15 mouse cellular contexts compared by ENCODE assay signal in genomic region chr13:97363765-97364164, GRCm38 (mm10).
DNase-seq lines count a peak whose midpoint lies in the region; ATAC-seq and TF ChIP-seq lines count a peak whose summit lies in the region.
"Had no signal": no experiment of that assay in that cellular context is flagged by ENCODE, and none has a peak within 500 bp of the region (broad histone marks: within the 10 kb centered on the region; RNA-seq: fewer than 3 reads in every experiment).

No protein-coding gene starts in this region.

- no peaks in the 10 kb centered on the region for H3K27me3 ChIP-seq in kidney, embryonic 16.5 days (ENCODE audit: insufficient read depth, low read length)
- H3K27me3 ChIP-seq in MEL (ENCODE audit: control insufficient read depth in 1 of 2, insufficient read depth in 2 of 2, low read length in 2 of 2) = no peaks in the 10 kb centered on the region
- H3K27me3 ChIP-seq in intestine, embryonic 15.5 days (replicated peaks) = no peaks in the 10 kb centered on the region

- no peak overlapping the region for H3K4me2 ChIP-seq in kidney, embryonic 16.5 days (replicated peaks; ENCODE audit: low read depth, low read length)
- H3K4me2 ChIP-seq in intestine, embryonic 15.5 days (replicated peaks) = no peak overlapping the region

- TF ChIP-seq POLR2A in MEL (IDR thresholded peaks at IDR 0.05; ENCODE audit: control insufficient read depth in 1 of 2, insufficient read depth in 1 of 2, low read depth in 1 of 2, low read length in 2 of 2, poor library complexity in 1 of 2) = no peak

- no peaks in the 10 kb centered on the region for H3K9me3 ChIP-seq in kidney, embryonic 16.5 days (ENCODE audit: low read length)
- H3K9me3 ChIP-seq in MEL (replicated peaks; ENCODE audit: insufficient read depth, low read length) = no peaks in the 10 kb centered on the region
- H3K9me3 ChIP-seq in intestine, embryonic 15.5 days = no peaks in the 10 kb centered on the region
- H3K9me3 ChIP-seq: midbrain, embryonic 10.5 days had no signal

- H3K4me3 ChIP-seq in kidney, embryonic 16.5 days (ENCODE audit: low read length) = no peak overlapping the region
- H3K4me3 ChIP-seq in MEL (ENCODE audit: control insufficient read depth in 1 of 2, insufficient read depth in 1 of 2, low read depth in 2 of 2, low read length in 2 of 2) = no peak overlapping the region
- no peak overlapping the region for H3K4me3 ChIP-seq in intestine, embryonic 15.5 days (replicated peaks)
- H3K4me3 ChIP-seq: midbrain, embryonic 10.5 days; myocyte had no signal

- no peak for TF ChIP-seq EP300 in MEL (IDR thresholded peaks at IDR 0.05; ENCODE audit: low read depth in 1 of 2, low read length in 2 of 2)

- no peak for DNase-seq in kidney, postnatal 4 days
- peak; percentile 3 for DNase-seq in MEL (ENCODE audit: low read depth, low spot score)
- peak; percentile 57 for DNase-seq in lung, postnatal 36 days
- no peak for DNase-seq in frontal cortex, postnatal 14 days (ENCODE audit: low spot score in 2 of 2)
- no peak for DNase-seq in heart, adult 11 months
- DNase-seq in frontal cortex, postnatal 36 days (ENCODE audit: low spot score in 2 of 2) = no peak
- DNase-seq: cerebellum, adult 11 months; heart, postnatal 10 days; liver; thymus, adult 18-20 months had no signal

- H3K36me3 ChIP-seq in kidney, embryonic 16.5 days (ENCODE audit: insufficient read depth, low read length) = no peaks in the 10 kb centered on the region
- no peaks in the 10 kb centered on the region for H3K36me3 ChIP-seq in MEL (ENCODE audit: control insufficient read depth in 1 of 2, insufficient read depth in 2 of 2, low read length in 2 of 2)
- H3K36me3 ChIP-seq in intestine, embryonic 15.5 days = no peaks in the 10 kb centered on the region
- H3K36me3 ChIP-seq: midbrain, embryonic 10.5 days had no signal

- peaks cover 30% of the 10 kb centered on the region for H3K4me1 ChIP-seq in kidney, embryonic 16.5 days (ENCODE audit: insufficient read depth, low read length)
- H3K4me1 ChIP-seq in MEL (ENCODE audit: control insufficient read depth in 1 of 2, insufficient read depth in 2 of 2, low read length in 2 of 2) = no peaks in the 10 kb centered on the region
- H3K4me1 ChIP-seq in intestine, embryonic 15.5 days (replicated peaks) = peaks cover 16% of the 10 kb centered on the region

- H3K9ac ChIP-seq in kidney, embryonic 16.5 days (replicated peaks; ENCODE audit: low read length) = no peak overlapping the region
- no peak overlapping the region for H3K9ac ChIP-seq in MEL (ENCODE audit: control insufficient read depth, low read depth, low read length, poor library complexity, severe bottlenecking)
- no peak overlapping the region for H3K9ac ChIP-seq in intestine, embryonic 15.5 days

- no peaks in the 10 kb centered on the region for H3K79me2 ChIP-seq in MEL (ENCODE audit: control insufficient read depth, insufficient read depth, low read length, poor library complexity)

- no peak overlapping the region for H3K27ac ChIP-seq in kidney, embryonic 16.5 days (ENCODE audit: low read length)
- H3K27ac ChIP-seq in MEL (ENCODE audit: control insufficient read depth, low read depth, low read length) = no peak overlapping the region
- H3K27ac ChIP-seq in intestine, embryonic 15.5 days = peak overlapping the region; percentile 42; the same call in 1 of the 2 replicates
- H3K27ac ChIP-seq: kidney, postnatal 0 days; midbrain, embryonic 10.5 days had no signal

- TF ChIP-seq RAD21 in MEL (IDR thresholded peaks at IDR 0.05; ENCODE audit: low read depth, low read length) = no peak

- ATAC-seq in kidney, embryonic 16.5 days (ENCODE audit: low FRiP score, low TSS enrichment) = 0 out of 2 replicates have a peak, but pooled peaks have one; percentile 14
- peak; percentile 74 for ATAC-seq in intestine, embryonic 15.5 days

- WGBS in kidney, embryonic 16.5 days = 33% methylated on average over 5 of the region's 5 CpGs
- 31% methylated on average over 5 of the region's 5 CpGs for WGBS in intestine, embryonic 15.5 days

- TF ChIP-seq CTCF in MEL (IDR thresholded peaks at IDR 0.05 in 2 of 3, conservative IDR thresholded peaks at IDR 0.05 in 1 of 3; ENCODE audit: control insufficient read depth in 1 of 3, insufficient read depth in 1 of 3, low read depth in 2 of 3, low read length in 3 of 3, poor library complexity in 1 of 3, severe bottlenecking in 1 of 3) = no peak

TF ChIP-seq in MEL, 35 proteins besides CTCF, POLR2A, EP300 and RAD21:
- TF ChIP-seq TBP (IDR thresholded peaks at IDR 0.05; ENCODE audit: low read depth, low read length) = no peak
- TF ChIP-seq ZKSCAN1 (IDR thresholded peaks at IDR 0.05; ENCODE audit: low read depth, low read length) = no peak
- TF ChIP-seq MAZ (IDR thresholded peaks at IDR 0.05; ENCODE audit: low read depth, low read length) = no peak
- TF ChIP-seq CHD1 (IDR thresholded peaks at IDR 0.05; ENCODE audit: low read depth, low read length) = no peak
- TF ChIP-seq MAX (IDR thresholded peaks at IDR 0.05; ENCODE audit: low read length) = no peak
- TF ChIP-seq POLR2AphosphoS5 (IDR thresholded peaks at IDR 0.05; ENCODE audit: borderline replicate concordance, low read depth, low read length) = no peak
- TF ChIP-seq RCOR1 (IDR thresholded peaks at IDR 0.05; ENCODE audit: low read depth, low read length) = no peak
- no peak for TF ChIP-seq POLR2AphosphoS2 (IDR thresholded peaks at IDR 0.05; ENCODE audit: low read length)
- no peak for TF ChIP-seq MYB (IDR thresholded peaks at IDR 0.05; ENCODE audit: low read depth, low read length)
- TF ChIP-seq ZMIZ1 (IDR thresholded peaks at IDR 0.05; ENCODE audit: low read depth, low read length) = no peak
- TF ChIP-seq SMC3 (IDR thresholded peaks at IDR 0.05; ENCODE audit: low read depth, low read length) = no peak
- no peak for TF ChIP-seq UBTF (IDR thresholded peaks at IDR 0.05; ENCODE audit: borderline replicate concordance, insufficient read depth, low read depth, low read length)
- TF ChIP-seq BHLHE40 (IDR thresholded peaks at IDR 0.05; ENCODE audit: borderline replicate concordance, low read depth, low read length) = no peak
- no peak for TF ChIP-seq TAL1 (IDR thresholded peaks at IDR 0.05; ENCODE audit: low read length)
- TF ChIP-seq ZC3H11A (IDR thresholded peaks at IDR 0.05; ENCODE audit: low read depth, low read length) = no peak
- no peak for TF ChIP-seq USF1 (IDR thresholded peaks at IDR 0.05; ENCODE audit: low read depth, low read length)
- TF ChIP-seq ZNF384 (IDR thresholded peaks at IDR 0.05; ENCODE audit: low read depth, low read length) = no peak
- TF ChIP-seq MAFK (IDR thresholded peaks at IDR 0.05; ENCODE audit: borderline replicate concordance, low read depth, low read length) = no peak
- TF ChIP-seq SIN3A (IDR thresholded peaks at IDR 0.05; ENCODE audit: low read length) = no peak
- TF ChIP-seq NRF1 (IDR thresholded peaks at IDR 0.05; ENCODE audit: insufficient read depth, low read depth, low read length, poor library complexity, severe bottlenecking) = no peak

Comparison
In these comparisons a context has a peak if more than half of its experiments do, and no peak if none do; other contexts are left out.
1. DNase-seq: peak in MEL (single experiment) and lung, postnatal 36 days (single experiment); none in kidney, postnatal 4 days (0 of 2), frontal cortex, postnatal 14 days (0 of 2), heart, adult 11 months (single experiment) and frontal cortex, postnatal 36 days (0 of 2).